17 mouse cellular contexts compared by ENCODE assay signal in the genomic region with DNA sequence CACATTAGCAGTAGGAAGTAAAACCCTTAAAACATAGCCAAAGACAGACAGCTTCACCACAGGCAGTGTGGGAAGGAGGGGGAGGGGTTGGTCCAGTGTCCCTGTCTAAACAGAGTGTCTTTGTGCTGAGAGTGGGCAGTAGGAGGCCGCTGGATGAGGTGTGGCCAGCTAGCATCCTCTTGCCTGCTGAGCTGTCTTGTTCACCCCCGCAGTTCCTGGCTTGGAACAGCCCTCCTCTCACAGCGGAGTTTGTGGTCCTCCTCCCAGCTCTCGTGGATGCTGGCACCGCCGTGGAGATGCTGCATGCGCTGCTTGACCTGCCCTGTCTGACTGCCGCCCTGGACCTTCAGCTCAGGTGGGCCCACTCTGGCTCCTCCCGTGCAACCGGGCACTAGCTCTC. TPM values are rescaled to one million over a fixed set of nuclear protein-coding genes. Genes with fewer than 3 reads are reported as not detected.
A peak's percentile ranks its signal among the peaks of the same experiment; 100 is the strongest.
DNase-seq lines count a peak whose midpoint lies in the region; ATAC-seq and TF ChIP-seq lines count a peak whose summit lies in the region.
"Had no signal": no experiment of that assay in that cellular context is flagged by ENCODE, and none has a peak within 500 bp of the region (broad histone marks: within the 10 kb centered on the region; RNA-seq: fewer than 3 reads in every experiment).

No protein-coding gene starts in this region.

- H3K27me3 ChIP-seq in hindbrain, embryonic 13.5 days = no peaks in the 10 kb centered on the region
- no peaks in the 10 kb centered on the region for H3K27me3 ChIP-seq in neural tube, embryonic 12.5 days (replicated peaks)
- H3K27me3 ChIP-seq in kidney, adult 2 months (replicated peaks; ENCODE audit: control insufficient read depth, insufficient read depth, low read length) = no peaks in the 10 kb centered on the region
- H3K27me3 ChIP-seq: forebrain, embryonic 13.5 days; heart, embryonic 12.5 days had no signal

- no peak overlapping the region; the same call in 1 of the 2 replicates for H3K27ac ChIP-seq in hindbrain, embryonic 13.5 days
- no peak overlapping the region for H3K27ac ChIP-seq in neural tube, embryonic 12.5 days
- no peak overlapping the region for H3K27ac ChIP-seq in kidney, adult 2 months (ENCODE audit: insufficient read depth, low read depth, low read length)
- H3K27ac ChIP-seq: forebrain, embryonic 13.5 days; liver, embryonic 14.5 days; macrophage; stomach, postnatal 0 days had no signal

- H3K9ac ChIP-seq in hindbrain, embryonic 13.5 days = peak overlapping the region; percentile 29
- no peak overlapping the region for H3K9ac ChIP-seq in neural tube, embryonic 12.5 days
- H3K9ac ChIP-seq: forebrain, embryonic 13.5 days; heart, embryonic 12.5 days; liver, embryonic 14.5 days had no signal

- no peak for TF ChIP-seq CTCF in brain, embryonic 14.5 days (IDR thresholded peaks at IDR 0.05; ENCODE audit: borderline replicate concordance, extremely low read depth, insufficient read depth, insufficient read length)
- no peak for TF ChIP-seq CTCF in kidney, adult 2 months (conservative IDR thresholded peaks at IDR 0.05; ENCODE audit: insufficient read depth, insufficient read length, low read depth, low read length)

- WGBS in hindbrain, embryonic 13.5 days = 56% methylated on average over 10 of the region's 10 CpGs
- 66% methylated on average over 10 of the region's 10 CpGs for WGBS in neural tube, embryonic 12.5 days
- WGBS in kidney, adult 2 months = 77% methylated on average over 10 of the region's 10 CpGs

- TF ChIP-seq POLR2A in brain, embryonic 14.5 days (IDR thresholded peaks at IDR 0.05; ENCODE audit: borderline replicate concordance, extremely low read depth, insufficient read depth, insufficient read length, poor library complexity, severe bottlenecking) = no peak
- TF ChIP-seq POLR2A in kidney, adult 2 months (IDR thresholded peaks at IDR 0.05; ENCODE audit: low read depth, low read length) = no peak

- no peak for ATAC-seq in hindbrain, embryonic 13.5 days (ENCODE audit: low FRiP score)
- ATAC-seq in neural tube, embryonic 12.5 days (ENCODE audit: low FRiP score, low read depth) = peak; percentile 42; the same call in 1 of the 2 replicates
- ATAC-seq: forebrain, embryonic 13.5 days; intestine, postnatal 0 days had no signal

- H3K4me2 ChIP-seq in hindbrain, embryonic 13.5 days = no peak overlapping the region
- peak overlapping the region; percentile 3; the same call in 1 of the 2 replicates for H3K4me2 ChIP-seq in neural tube, embryonic 12.5 days (replicated peaks)
- H3K4me2 ChIP-seq: forebrain, embryonic 13.5 days; heart, embryonic 12.5 days had no signal

- no peaks in the 10 kb centered on the region for H3K9me3 ChIP-seq in hindbrain, embryonic 13.5 days
- H3K9me3 ChIP-seq in neural tube, embryonic 12.5 days = no peaks in the 10 kb centered on the region
- H3K9me3 ChIP-seq: forebrain, embryonic 13.5 days; heart, embryonic 12.5 days had no signal

- peaks cover 66% of the 10 kb centered on the region for H3K36me3 ChIP-seq in hindbrain, embryonic 13.5 days
- peaks cover 44% of the 10 kb centered on the region for H3K36me3 ChIP-seq in neural tube, embryonic 12.5 days
- H3K36me3 ChIP-seq in kidney, adult 2 months (ENCODE audit: control insufficient read depth, insufficient read depth, low read length) = no peaks in the 10 kb centered on the region

- intact Hi-C loops in heart, postnatal 10 days (cut with DNase I) = no loop called here

- H3K4me1 ChIP-seq in hindbrain, embryonic 13.5 days (replicated peaks) = peaks cover 10% of the 10 kb centered on the region
- peaks cover 8% of the 10 kb centered on the region; the same call in 1 of the 2 replicates for H3K4me1 ChIP-seq in neural tube, embryonic 12.5 days
- H3K4me1 ChIP-seq in kidney, adult 2 months (ENCODE audit: control insufficient read depth, insufficient read depth, low read length) = no peaks in the 10 kb centered on the region
- H3K4me1 ChIP-seq: forebrain, embryonic 13.5 days had no signal

- no peak overlapping the region for H3K4me3 ChIP-seq in hindbrain, embryonic 13.5 days
- H3K4me3 ChIP-seq in neural tube, embryonic 12.5 days = no peak overlapping the region
- H3K4me3 ChIP-seq in kidney, adult 2 months (ENCODE audit: insufficient read depth, low read depth, low read length) = no peak overlapping the region
- H3K4me3 ChIP-seq: forebrain, embryonic 13.5 days; heart, embryonic 12.5 days had no signal

- DNase-seq in frontal cortex, adult 2 months (ENCODE audit: extremely low spot score in 1 of 2, low spot score in 1 of 2) = peak; percentile 60 to 73
- DNase-seq in frontal cortex, postnatal 10 days (ENCODE audit: low spot score in 2 of 2) = no peak
- peak; percentile 44 for DNase-seq in brain, embryonic 14.5 days (ENCODE audit: low read depth)
- DNase-seq in kidney, adult 2 months = no peak
- no peak for DNase-seq in heart, postnatal 10 days
- no peak for DNase-seq in kidney, postnatal 10 days
- DNase-seq: adrenal gland, postnatal 25 days; cerebellum, adult 9-11 months; layer of hippocampus, postnatal 36 days had no signal

RNA-seq across cellular contexts. Expression of gene Ap5z1, which starts 10.0 kb away (rescaled TPM):
- polyA plus RNA-seq in frontal cortex, adult 2 months (2012; rRNA removed) = 30.7 and 30.8 TPM in 2 replicates
- 26.2 and 35.1 TPM in 2 replicates for polyA plus RNA-seq in brain, embryonic 14.5 days (2012; rRNA removed)
- polyA plus RNA-seq in hindbrain, embryonic 13.5 days (2015; fragmentation: Nextera tagmentation; extraction: Ambion mirVana) = 12.8 and 15.2 TPM in 2 replicates
- 15.7 and 17.7 TPM in 2 replicates for polyA plus RNA-seq in neural tube, embryonic 12.5 days (2016; fragmentation: Nextera tagmentation; extraction: Ambion mirVana)
- polyA plus RNA-seq in kidney, adult 2 months (2012; rRNA removed) = 37.4 and 45.6 TPM in 2 replicates
- total RNA-seq in heart, postnatal 10 days (2021) = 1 to 10 TPM; 6.4 to 8.1 TPM

RNA-seq across cellular contexts. Expression of gene Papolb, which starts 56.2 kb away (rescaled TPM):
- polyA plus RNA-seq in frontal cortex, adult 2 months (2012; rRNA removed) = 0.36 and 0.42 TPM in 2 replicates
- 0.34 and 0.49 TPM in 2 replicates for polyA plus RNA-seq in brain, embryonic 14.5 days (2012; rRNA removed)
- 0.23 and 0.31 TPM in 2 replicates for polyA plus RNA-seq in hindbrain, embryonic 13.5 days (2015; fragmentation: Nextera tagmentation; extraction: Ambion mirVana)
- polyA plus RNA-seq in neural tube, embryonic 12.5 days (2016; fragmentation: Nextera tagmentation; extraction: Ambion mirVana) = 0.26 and 0.34 TPM in 2 replicates
- polyA plus RNA-seq in kidney, adult 2 months (2012; rRNA removed) = 0.03 TPM in 1 of 2 replicates, not detected in the other
- total RNA-seq in heart, postnatal 10 days (2021) = under 1 TPM; 0.12 to 0.17 TPM
- polyA plus RNA-seq: intestine, postnatal 0 days; liver, embryonic 14.5 days; macrophage; stomach, postnatal 0 days had no signal

Comparison
In these comparisons a context has a peak if more than half of its experiments do, and no peak if none do; other contexts are left out.
1. DNase-seq: peak in frontal cortex, adult 2 months (2 of 2) and brain, embryonic 14.5 days (single experiment); none in frontal cortex, postnatal 10 days (0 of 2), kidney, adult 2 months (single experiment), heart, postnatal 10 days (0 of 2) and kidney, postnatal 10 days (single experiment).